Mouse (Mus musculus) heart, adult 2 months (tissue): ENCODE measurements around the gene Wdhd1. TPM values are rescaled to one million over a fixed set of nuclear protein-coding genes. Genes with fewer than 3 reads are reported as not detected.

ENCODE experiments used
- DNase-seq, 2 experiments: peaks; one replicate each; pipeline ENCODE4 v3.0.0; 2021
- H3K27ac ChIP-seq: fragments of 200-600 bp; 2 replicates; pipeline ENCODE4 v1.8.1; 2022
- H3K27me3 ChIP-seq: fragments of 200-500 bp; 2 replicates; pipeline ENCODE4 v1.6.1; 2012; ENCODE audit warnings: mild to moderate bottlenecking, low read length, inconsistent platforms, mixed read lengths; ENCODE audit not compliant: control insufficient read depth, insufficient read depth
- H3K36me3 ChIP-seq: fragments of 200-500 bp; 2 replicates; pipeline ENCODE4 v1.6.1; 2012; ENCODE audit warnings: low read length, inconsistent platforms; ENCODE audit not compliant: control insufficient read depth, insufficient read depth
- H3K4me1 ChIP-seq: fragments of 200-500 bp; 2 replicates; pipeline ENCODE4 v1.6.1; 2011; ENCODE audit warnings: low read length; ENCODE audit not compliant: control insufficient read depth, insufficient read depth
- H3K4me3 ChIP-seq: fragments of 200-600 bp; 2 replicates; pipeline ENCODE4 v1.8.1; 2022
- H3K79me2 ChIP-seq: fragments of 200-500 bp; replicated peaks from 2 replicates; pipeline ENCODE4 v1.6.1; 2012; ENCODE audit warnings: mild to moderate bottlenecking, inconsistent platforms, low read length, moderate library complexity, mixed read lengths; ENCODE audit not compliant: control insufficient read depth, insufficient read depth
- H3K9ac ChIP-seq: fragments of 200-500 bp; 2 replicates; pipeline ENCODE4 v1.6.1; 2012; ENCODE audit warnings: low read depth, mild to moderate bottlenecking, control low read depth, inconsistent platforms, low read length, mixed read lengths
- CTCF ChIP-seq: fragments of 200-600 bp; IDR thresholded peaks from 2 replicates; pipeline ENCODE4 v1.8.1; 2022; ENCODE audit warnings: antibody characterized with exemption, mild to moderate bottlenecking, moderate library complexity
- EP300 ChIP-seq: fragments of 200-500 bp; IDR thresholded peaks from 2 replicates; pipeline ENCODE4 v1.6.1; 2011; ENCODE audit warnings: low read depth, low read length, control low read depth; ENCODE audit not compliant: insufficient read depth
- POLR2A ChIP-seq: fragments of 200-500 bp; IDR thresholded peaks from 2 replicates; pipeline ENCODE4 v1.6.1; 2011; ENCODE audit warnings: mild to moderate bottlenecking, low read depth, low read length, control low read depth; ENCODE audit not compliant: insufficient read depth
- WGBS: fragments of 180-500 bp; shearing (Covaris S2); methylation state at CpG from one replicate; pipeline ENCODE4 v1.1.7; 2018; 5-methylcytosine and 5-hydroxymethylcytosine counted together
- intact Hi-C: fragments of 180-260 bp; cut with DNase I; formaldehyde crosslinking; loops from one replicate; pipeline ENCODE4 v1.15.1; 2025
- polyA plus RNA-seq: library from polyadenylated mRNA; depleted of rRNA; stranded (reverse); fragments of >200 nt; gene quantifications from 2 replicates; pipeline ENCODE4 v1.2.3, GENCODE M21; 2012
- total RNA-seq, 2 experiments: library from RNA; stranded (reverse); gene quantifications; 2 replicates each; pipeline ENCODE4 v1.2.3; 2021

The Wdhd1 gene
- total and polyA plus RNA-seq, 3 experiments, result 0.33 to 0.73 (median 0.48) TPM

DNA sequence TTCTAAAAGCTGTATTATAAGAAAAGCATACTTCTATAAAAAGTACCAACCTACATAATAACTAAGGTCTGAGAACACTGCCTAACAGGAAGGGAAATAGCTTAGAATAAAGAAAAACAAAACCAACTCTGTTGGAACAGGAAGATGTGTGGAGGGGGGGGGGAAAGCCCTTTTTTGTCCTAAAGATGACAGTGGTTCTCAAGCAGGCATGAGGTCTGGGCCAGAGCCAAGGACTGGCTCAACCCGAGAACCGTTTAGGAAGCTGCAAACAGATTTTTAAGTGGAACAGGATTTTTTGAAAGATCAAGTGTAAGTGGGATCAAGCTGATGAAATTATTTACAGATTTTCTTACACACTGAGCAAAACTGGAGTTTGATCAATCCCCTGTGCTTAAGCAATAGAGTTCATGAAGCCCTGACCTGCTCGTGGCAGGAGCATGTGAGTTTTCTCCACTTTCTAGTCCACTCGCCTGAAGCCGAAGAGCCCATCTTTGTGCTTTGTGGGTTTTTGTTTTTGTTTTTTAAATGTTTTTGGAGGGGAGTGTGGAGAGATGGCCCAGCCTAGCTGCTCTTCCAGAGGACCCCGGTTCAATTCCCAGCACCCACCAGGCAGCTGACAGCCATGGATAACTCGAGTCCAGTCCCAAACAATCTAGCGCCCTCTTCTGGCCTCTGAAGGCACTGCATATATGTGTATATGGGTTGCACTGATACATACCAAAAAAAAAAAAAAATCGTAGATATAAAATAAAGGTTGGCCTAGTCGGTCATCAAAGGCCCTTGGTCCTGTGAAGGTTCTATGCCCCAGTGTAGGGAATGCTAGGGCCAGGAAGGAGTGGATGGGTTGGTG is 52.0 kb downstream of the Wdhd1 start:
- Histone ChIP-seq H3K27ac (no peak overlapping the region), H3K4me3 (no peak overlapping the region), H3K9ac (no peak overlapping the region), H3K79me2 (no peaks in the 10 kb centered on the region), H3K27me3 (no peaks in the 10 kb centered on the region), H3K4me1 (no peaks in the 10 kb centered on the region), H3K36me3 (no peaks in the 10 kb centered on the region)
- intact Hi-C loops, result no loop called here
- no peak for TF ChIP-seq POLR2A
- no peak for TF ChIP-seq EP300
- peak; percentile 38 for TF ChIP-seq CTCF
- 74% methylated on average over 10 of the region's 10 CpGs for WGBS
- no peak for DNase-seq

DNA sequence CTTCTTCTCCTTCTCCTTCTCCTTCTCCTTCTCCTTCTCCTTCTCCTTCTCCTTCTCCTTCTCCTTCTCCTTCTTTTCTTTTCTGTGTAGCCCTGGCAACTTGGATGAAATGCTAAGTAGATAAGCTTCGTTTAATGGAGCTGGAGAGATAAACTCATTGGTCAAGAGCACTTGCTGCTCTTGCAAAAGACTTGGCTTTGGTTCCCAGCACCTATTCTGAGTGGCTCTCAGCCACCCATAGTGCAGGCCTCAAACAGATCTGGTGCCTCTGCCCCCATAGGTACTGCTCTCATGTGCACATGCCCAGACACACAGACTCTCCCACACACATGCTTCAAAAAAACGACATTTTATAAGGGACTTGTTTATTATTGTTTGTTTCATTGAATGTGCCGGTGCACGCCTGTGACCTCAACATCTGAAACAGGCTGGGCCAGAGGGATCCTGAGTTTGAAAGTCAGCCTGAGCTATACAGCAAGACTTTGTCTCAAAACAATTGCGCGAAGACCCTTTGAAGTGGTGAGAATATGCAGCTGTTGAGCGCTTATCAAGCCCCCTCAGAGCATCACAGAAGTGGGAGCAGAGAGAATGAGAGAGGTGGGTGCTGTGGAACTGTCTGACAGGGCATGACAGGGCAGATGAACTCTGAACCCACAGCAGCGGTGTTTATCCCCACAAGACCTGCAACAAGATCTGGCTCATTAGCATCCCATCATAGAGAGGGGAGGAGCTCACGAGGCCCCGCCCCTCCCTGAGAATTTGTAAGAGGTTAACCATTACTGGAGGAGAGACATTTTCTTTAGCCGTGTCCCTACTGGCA is 53.8 kb downstream of the Wdhd1 start:
- no peak for DNase-seq
- Histone ChIP-seq H3K36me3 (no peaks in the 10 kb centered on the region), H3K4me3 (no peak overlapping the region), H3K79me2 (no peaks in the 10 kb centered on the region), H3K4me1 (no peaks in the 10 kb centered on the region), H3K27ac (no peak overlapping the region), H3K9ac (no peak overlapping the region), H3K27me3 (no peaks in the 10 kb centered on the region)
- 70% methylated on average over 11 of the region's 11 CpGs for WGBS
- intact Hi-C loops, result no loop called here
- TF ChIP-seq POLR2A, result no peak
- TF ChIP-seq EP300, result no peak
- TF ChIP-seq CTCF, result no peak

DNA sequence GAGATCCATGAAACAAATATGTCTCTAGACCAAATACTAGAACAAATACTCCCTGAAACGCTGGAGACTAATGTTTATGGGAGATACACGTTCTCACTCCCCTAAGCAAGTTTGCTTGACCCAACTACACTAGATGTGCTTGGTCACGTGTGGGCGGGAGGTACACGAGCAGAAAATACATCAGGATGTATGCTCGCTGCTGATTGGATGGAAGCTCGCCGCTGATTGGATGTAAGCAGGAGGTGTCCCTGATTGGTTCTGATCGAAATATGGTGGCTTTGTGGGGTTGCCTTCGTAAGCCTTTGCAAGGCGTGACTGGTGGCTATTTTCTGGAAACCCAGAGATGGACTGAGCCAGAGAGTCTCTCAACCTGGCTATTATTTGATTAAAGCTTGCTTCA is 55.1 kb downstream of the Wdhd1 start:
- intact Hi-C loops, result no loop called here
- no peaks in the 10 kb centered on the region for H3K36me3 ChIP-seq
- no peak overlapping the region for H3K4me3 ChIP-seq
- no peak for TF ChIP-seq CTCF
- no peak for TF ChIP-seq POLR2A
- TF ChIP-seq EP300, result no peak
- no peaks in the 10 kb centered on the region for H3K79me2 ChIP-seq
- DNase-seq, result no peak
- no peak overlapping the region for H3K9ac ChIP-seq
- no peaks in the 10 kb centered on the region for H3K4me1 ChIP-seq
- no peak overlapping the region for H3K27ac ChIP-seq
- 79% methylated on average over 11 of the region's 11 CpGs for WGBS
- no peaks in the 10 kb centered on the region for H3K27me3 ChIP-seq

DNA sequence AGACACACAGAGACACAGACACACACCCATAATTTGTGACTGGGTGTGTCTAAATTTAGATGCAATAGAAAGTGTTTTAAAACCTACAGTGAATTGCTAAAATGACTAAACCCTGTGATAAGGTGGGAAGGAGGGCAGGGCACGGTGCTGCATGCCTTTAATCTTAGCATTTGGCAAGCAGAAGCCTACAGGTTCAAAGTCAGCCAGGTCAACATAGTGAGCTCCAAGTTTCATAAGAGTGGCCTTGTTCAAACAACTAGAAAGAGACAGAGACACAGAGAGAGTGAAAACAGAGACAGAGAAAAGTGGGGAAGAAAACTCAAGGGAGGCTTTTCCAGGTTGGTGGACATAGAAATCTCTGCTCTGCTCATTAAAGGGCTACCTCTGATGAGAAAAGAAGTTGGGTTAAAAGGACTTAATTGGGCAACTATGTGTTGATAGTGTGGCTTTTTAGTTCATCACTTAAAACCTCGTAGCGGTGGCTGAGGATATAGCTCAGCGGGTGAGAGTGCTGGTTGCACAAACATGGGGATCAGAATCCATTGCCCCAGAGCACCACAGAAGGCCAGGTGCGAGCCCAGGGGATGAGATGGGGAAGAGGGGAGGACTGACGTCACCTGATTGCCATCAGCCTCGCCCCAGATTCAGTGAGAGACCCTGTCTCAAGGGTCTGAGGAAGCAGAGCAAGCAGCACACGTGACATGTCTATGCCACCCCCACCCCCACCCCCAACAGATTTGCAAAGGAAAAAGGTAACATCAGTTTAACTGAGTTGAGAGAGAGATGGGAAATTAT is 56.2 kb downstream of the Wdhd1 start:
- H3K36me3 ChIP-seq, result no peaks in the 10 kb centered on the region
- TF ChIP-seq POLR2A (no peak), CTCF (no peak), EP300 (no peak)
- intact Hi-C loops, result no loop called here
- H3K4me3 ChIP-seq, result no peak overlapping the region
- DNase-seq, result no peak
- no peaks in the 10 kb centered on the region for H3K4me1 ChIP-seq
- 81% methylated on average over 8 of the region's 8 CpGs for WGBS
- no peaks in the 10 kb centered on the region for H3K27me3 ChIP-seq
- no peaks in the 10 kb centered on the region for H3K79me2 ChIP-seq
- H3K9ac ChIP-seq, result no peak overlapping the region
- H3K27ac ChIP-seq, result no peak overlapping the region

DNA sequence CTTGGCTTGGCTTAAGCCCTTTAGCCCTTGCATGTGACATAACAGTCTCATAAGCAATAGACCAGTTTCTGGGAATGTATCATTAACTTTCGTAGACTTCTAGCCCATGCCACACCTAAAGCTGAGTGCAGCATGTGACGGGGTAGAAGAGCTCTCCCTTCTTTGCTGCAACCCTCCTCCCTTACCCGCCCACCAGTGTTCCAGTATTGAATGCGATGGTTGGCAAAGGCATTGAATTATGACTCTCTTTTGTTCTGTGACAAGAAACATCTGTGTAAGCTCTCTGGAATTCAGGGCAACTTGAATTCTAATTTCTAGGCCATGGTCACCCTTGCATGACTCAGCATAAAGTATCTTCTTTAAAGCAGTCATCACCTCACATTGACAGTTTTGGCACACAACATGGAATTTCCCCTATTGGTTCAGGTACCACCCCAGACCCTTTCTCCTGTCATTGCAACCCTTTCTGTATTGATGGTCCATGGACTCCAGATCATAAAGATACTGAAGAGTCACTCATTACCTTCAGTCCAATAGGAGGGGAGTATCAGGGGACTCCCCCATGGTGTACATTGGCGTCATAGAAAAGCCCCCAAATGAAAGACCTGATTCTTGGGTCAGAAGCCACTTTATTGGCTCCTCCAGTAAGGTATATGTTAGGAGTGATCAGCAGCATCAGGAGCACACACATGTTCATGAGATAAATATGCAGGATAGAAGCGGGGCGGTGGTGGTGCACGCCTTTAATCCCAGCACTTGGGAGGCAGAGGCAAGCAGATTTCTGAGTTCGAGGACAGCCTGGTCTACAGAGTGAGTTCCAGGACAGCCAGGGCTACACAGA is 57.7 kb downstream of the Wdhd1 start:
- Histone ChIP-seq H3K27me3 (no peaks in the 10 kb centered on the region), H3K4me1 (no peaks in the 10 kb centered on the region), H3K36me3 (no peaks in the 10 kb centered on the region), H3K27ac (no peak overlapping the region), H3K4me3 (no peak overlapping the region), H3K9ac (no peak overlapping the region), H3K79me2 (no peaks in the 10 kb centered on the region)
- TF ChIP-seq EP300 (no peak), CTCF (no peak), POLR2A (no peak)
- DNase-seq, result no peak
- intact Hi-C loops, result no loop called here
- WGBS, result 86% methylated on average over 9 of the region's 9 CpGs
